Mouse (Mus musculus) hindbrain, postnatal 0 days (tissue): ENCODE results near the gene Mblac2. TPM values are rescaled to one million over a fixed set of nuclear protein-coding genes. Genes with fewer than 3 reads are reported as not detected.

Experiments used
- ATAC-seq: fragments of 200-750 bp; cut with Nextera tagmentation; 2 replicates; pipeline ENCODE4 v1.8.0; 2017; ENCODE audit warnings: mild to moderate bottlenecking, moderate TSS enrichment, moderate library complexity
- DNase-seq: peaks from one replicate; pipeline ENCODE4 v3.0.0-alpha.2; 2015; ENCODE audit warnings: low spot score
- H3K27ac ChIP-seq: fragments of 300-500 bp; sonication (generic); 2 replicates; pipeline ENCODE4 v1.5.1; 2014; ENCODE audit warnings: mild to moderate bottlenecking
- H3K27me3 ChIP-seq: fragments of 300-500 bp; sonication (generic); 2 replicates; pipeline ENCODE4 v1.6.1; 2014; ENCODE audit warnings: low read length, mixed read lengths; ENCODE audit not compliant: insufficient read depth
- H3K36me3 ChIP-seq: fragments of 300-500 bp; sonication (generic); 2 replicates; pipeline ENCODE4 v1.6.1; 2014; ENCODE audit warnings: low read length, mixed read lengths; ENCODE audit not compliant: insufficient read depth
- H3K4me1 ChIP-seq: fragments of 300-500 bp; sonication (generic); 2 replicates; pipeline ENCODE4 v1.6.1; 2014; ENCODE audit warnings: antibody characterized with exemption, low read length, mixed read lengths; ENCODE audit not compliant: insufficient read depth
- H3K4me2 ChIP-seq: fragments of 300-500 bp; sonication (generic); 2 replicates; pipeline ENCODE4 v1.6.1; 2014; ENCODE audit warnings: low read depth, mild to moderate bottlenecking, low read length, moderate library complexity, mixed read lengths
- H3K4me3 ChIP-seq: fragments of 300-500 bp; sonication (generic); 2 replicates; pipeline ENCODE4 v1.5.1; 2014; ENCODE audit warnings: low read length
- H3K9ac ChIP-seq: fragments of 300-500 bp; sonication (generic); replicated peaks from 2 replicates; pipeline ENCODE4 v1.6.1; 2014; ENCODE audit warnings: mild to moderate bottlenecking, low read length, moderate library complexity, mixed read lengths
- H3K9me3 ChIP-seq: fragments of 300-500 bp; sonication (generic); 2 replicates; pipeline ENCODE4 v1.6.1; 2016; ENCODE audit warnings: low read length, mixed read lengths
- CTCF ChIP-seq: IDR thresholded peaks from 2 replicates; pipeline ENCODE4 v1.5.1; 2016; ENCODE audit warnings: antibody characterized with exemption, control low read depth, low read depth
- WGBS: fragments of 180-500 bp; shearing (Covaris S2); extraction: QIAGEN DNeasy Blood & Tissue Kit; methylation state at CpG from one replicate; pipeline ENCODE4 v1.1.7; 2014; 5-methylcytosine and 5-hydroxymethylcytosine counted together
- polyA plus RNA-seq: library from polyadenylated mRNA; unstranded; fragments of >200 nt; fragmentation: Nextera tagmentation; extraction: Ambion mirVana; gene quantifications from 2 replicates; pipeline ENCODE4 v1.2.1, GENCODE M21; 2015
- total RNA-seq: library from RNA; depleted of rRNA; stranded (reverse); fragments of >200 nt; gene quantifications from 2 replicates; pipeline ENCODE4 v1.2.3, GENCODE M21; 2014

Gene Mblac2
- total and polyA plus RNA-seq, 2 experiments from 2014 or later: 38.2 to 64.7 TPM

DNA sequence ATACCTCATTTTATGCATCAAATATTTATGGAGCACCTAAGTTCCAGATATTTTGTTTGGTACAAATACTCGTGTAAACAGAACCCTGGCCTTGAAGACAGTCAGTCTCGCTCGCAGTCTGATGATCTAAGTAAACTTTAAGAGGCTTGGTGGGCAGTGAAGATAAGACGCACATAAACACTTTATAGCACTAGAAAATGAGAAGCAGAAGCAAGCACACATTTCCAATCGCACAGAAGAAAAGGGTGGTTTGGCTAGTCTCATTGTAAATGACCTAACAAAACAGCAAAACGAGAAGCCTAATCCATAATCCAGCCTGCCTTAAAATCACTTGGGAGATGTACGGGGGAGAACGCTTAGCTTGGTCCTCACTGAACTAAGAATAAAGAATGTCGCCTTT lies 71.3 kb downstream of the Mblac2 start:
- Histone ChIP-seq H3K4me2 (peak overlapping the region; percentile 58), H3K9ac (peak overlapping the region; percentile 87), H3K27me3 (no peaks in the 10 kb centered on the region), H3K36me3 (no peaks in the 10 kb centered on the region), H3K4me3 (peak overlapping the region; percentile 53), H3K9me3 (no peaks in the 10 kb centered on the region), H3K27ac (peak overlapping the region; percentile 99), H3K4me1 (0 out of 2 replicates have a peak, but pooled peaks cover 6% of the 10 kb centered on the region)
- DNase-seq (no peak), ATAC-seq (no peak)
- WGBS: 45% methylated on average over 9 of the region's 9 CpGs
- TF ChIP-seq CTCF: no peak

DNA sequence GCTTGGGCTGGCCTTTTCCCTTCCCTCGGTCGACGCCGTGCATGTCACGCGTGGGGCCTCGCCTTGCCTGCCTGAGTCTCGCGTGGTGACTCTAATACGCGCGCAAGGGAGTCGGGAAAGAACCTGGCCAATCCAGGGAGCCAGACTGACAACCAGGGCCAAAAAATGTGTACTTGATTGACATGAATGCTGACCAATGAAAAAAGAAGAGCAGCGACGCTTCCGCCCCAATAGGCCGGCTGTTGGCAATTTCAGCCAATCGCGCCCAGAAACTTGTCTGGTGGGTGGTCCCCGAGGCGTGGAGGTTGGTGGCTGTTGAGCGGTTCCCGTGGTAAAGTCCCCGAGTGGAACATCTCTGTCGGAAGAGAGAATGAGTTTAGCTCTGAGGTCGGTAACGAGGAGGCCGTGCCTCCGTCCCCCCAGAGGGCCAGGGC lies 71.8 kb downstream of the Mblac2 start, which contains the start of gene Cetn3:
Gene Cetn3, plus strand, starts transcription at position 107 of the 434 bp plus-strand sequence.
- H3K4me3 ChIP-seq: peak within 1 kb of the TSS; percentile 53
- 0% methylated on average over 29 of the region's 29 CpGs for WGBS
- H3K27me3 ChIP-seq: no peaks in the 10 kb centered on the region
- no peaks in the 10 kb centered on the region for H3K36me3 ChIP-seq
- TF ChIP-seq CTCF: no peak
- peak within 1 kb of the TSS; percentile 58 for H3K4me2 ChIP-seq
- H3K9me3 ChIP-seq: no peaks in the 10 kb centered on the region
- peak within 1 kb of the TSS; percentile 99 for H3K27ac ChIP-seq
- 0 out of 2 replicates have a peak, but pooled peaks cover 6% of the 10 kb centered on the region for H3K4me1 ChIP-seq
- DNase-seq (peak; percentile 97), ATAC-seq (peak; percentile 93)
- peak within 1 kb of the TSS; percentile 87 for H3K9ac ChIP-seq

- 0 out of 2 replicates have a peak, but pooled peaks cover 6% of the 10 kb centered on the region for H3K4me1 ChIP-seq
- no peaks in the 10 kb centered on the region for H3K27me3 ChIP-seq
- peak; percentile 96 for ATAC-seq
- H3K4me2 ChIP-seq: peak overlapping the region; percentile 58
- peak overlapping the region; percentile 99 for H3K27ac ChIP-seq
- H3K4me3 ChIP-seq: peak overlapping the region; percentile 53
- TF ChIP-seq CTCF: no peak
- H3K9ac ChIP-seq: peak overlapping the region; percentile 87
- no peaks in the 10 kb centered on the region for H3K36me3 ChIP-seq
- peak; percentile 97 for DNase-seq
- 1% methylated on average over 57 of the region's 62 CpGs for WGBS
- H3K9me3 ChIP-seq: no peaks in the 10 kb centered on the region
Observed at GRCm38 (mm10) chr13:81783405-81784342, 72.5 kb downstream of the Mblac2 start.

DNA sequence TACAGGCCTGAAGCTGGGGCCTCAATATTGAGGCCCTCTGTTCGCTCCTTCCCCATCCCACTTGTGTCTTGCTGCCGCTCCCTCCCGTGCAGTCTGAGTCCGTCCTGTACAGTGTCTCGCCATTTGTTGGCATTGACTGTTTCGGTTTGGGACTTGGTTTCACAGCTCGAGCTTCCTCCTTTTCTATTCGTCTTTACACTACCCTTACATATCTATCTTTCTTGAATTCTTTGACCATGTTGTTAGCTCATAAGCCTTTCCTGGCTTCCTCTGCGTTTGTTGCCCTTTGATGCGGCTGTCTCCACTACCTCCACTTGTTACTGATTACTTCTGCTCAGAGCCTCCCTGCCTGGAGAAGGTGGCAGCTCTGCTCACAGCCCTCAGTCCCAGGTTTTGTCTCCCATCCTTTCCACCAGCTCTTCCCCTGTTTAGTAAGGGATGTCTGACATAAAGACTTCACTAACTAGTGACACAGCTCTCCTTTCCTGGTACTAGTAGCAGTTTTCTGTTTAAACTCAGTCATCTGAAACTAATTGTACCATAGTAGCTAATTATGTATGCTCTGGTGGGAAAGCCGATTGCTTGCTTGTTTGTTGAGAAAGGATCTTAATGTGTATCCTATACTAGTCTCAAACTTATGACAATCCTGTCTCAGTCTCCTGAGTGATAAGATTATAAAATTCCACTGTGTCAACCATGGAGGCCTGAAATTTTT lies 74.8 kb downstream of the Mblac2 start:
- H3K9me3 ChIP-seq: no peaks in the 10 kb centered on the region
- peak overlapping the region; percentile 5; the same call in 1 of the 2 replicates for H3K4me3 ChIP-seq
- peak overlapping the region; percentile 44 for H3K4me2 ChIP-seq
- H3K36me3 ChIP-seq: no peaks in the 10 kb centered on the region
- no peak for TF ChIP-seq CTCF
- H3K27ac ChIP-seq: no peak overlapping the region
- DNase-seq (no peak), ATAC-seq (no peak)
- H3K9ac ChIP-seq: no peak overlapping the region; the same call in 1 of the 2 replicates
- no peaks in the 10 kb centered on the region for H3K27me3 ChIP-seq
- WGBS: 51% methylated on average over 11 of the region's 11 CpGs
- H3K4me1 ChIP-seq: 0 out of 2 replicates have a peak, but pooled peaks cover 6% of the 10 kb centered on the region

DNA sequence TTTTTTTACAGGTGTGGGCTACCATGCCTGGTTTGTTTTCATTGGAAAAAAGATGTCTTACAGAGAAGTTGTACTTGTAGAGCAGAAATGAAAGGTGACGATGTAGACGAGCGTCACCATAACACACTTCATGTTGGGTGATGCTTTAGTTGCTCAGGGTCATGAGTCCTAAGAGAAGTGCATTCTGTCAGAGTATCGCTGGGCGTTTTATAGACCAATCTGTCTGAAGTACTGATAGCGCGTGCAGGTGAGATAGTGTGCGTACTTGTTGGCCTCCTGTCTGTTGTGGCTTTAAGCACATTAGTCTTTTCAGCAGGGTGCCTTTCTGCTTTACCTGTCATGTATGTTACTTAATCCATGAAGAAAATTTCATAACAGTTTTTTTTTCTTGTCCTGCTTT lies 79.0 kb downstream of the Mblac2 start:
- Histone ChIP-seq H3K27ac (no peak overlapping the region), H3K4me2 (no peak overlapping the region), H3K9ac (no peak overlapping the region), H3K4me1 (0 out of 2 replicates have a peak, but pooled peaks cover 6% of the 10 kb centered on the region), H3K27me3 (no peaks in the 10 kb centered on the region), H3K4me3 (no peak overlapping the region), H3K36me3 (peaks cover 6% of the 10 kb centered on the region; the same call in 1 of the 2 replicates), H3K9me3 (no peaks in the 10 kb centered on the region)
- ATAC-seq (no peak), DNase-seq (no peak)
- no peak for TF ChIP-seq CTCF
- 97% methylated on average over 8 of the region's 8 CpGs for WGBS

- Histone ChIP-seq H3K36me3 (peaks cover 6% of the 10 kb centered on the region; the same call in 1 of the 2 replicates), H3K4me2 (no peak overlapping the region), H3K27me3 (no peaks in the 10 kb centered on the region), H3K27ac (no peak overlapping the region), H3K9me3 (no peaks in the 10 kb centered on the region), H3K9ac (no peak overlapping the region), H3K4me1 (no peaks in the 10 kb centered on the region), H3K4me3 (no peak overlapping the region)
- ATAC-seq (no peak), DNase-seq (no peak)
- WGBS: 94% methylated on average over 8 of the region's 8 CpGs
- TF ChIP-seq CTCF: no peak
Observed at GRCm38 (mm10) chr13:81791861-81792260, 80.7 kb downstream of the Mblac2 start.
